Mouse (Mus musculus) frontal cortex, adult (tissue): ENCODE results near the gene Zfp553.
A peak's percentile ranks its signal among the peaks of the same experiment; 100 is the strongest.
"Not testable (repeated sequence)": the region's sequence is repeated elsewhere in the genome, so short reads cannot be mapped to it uniquely, and the experiment has no call there.

Experiments
- ATAC-seq: cut with Nextera tagmentation; 2 replicates; pipeline ENCODE4 v1.9.2; 2017; ENCODE audit warnings: mild to moderate bottlenecking, moderate library complexity, mixed read lengths; ENCODE audit not compliant: low TSS enrichment

Gene Zfp553

DNA sequence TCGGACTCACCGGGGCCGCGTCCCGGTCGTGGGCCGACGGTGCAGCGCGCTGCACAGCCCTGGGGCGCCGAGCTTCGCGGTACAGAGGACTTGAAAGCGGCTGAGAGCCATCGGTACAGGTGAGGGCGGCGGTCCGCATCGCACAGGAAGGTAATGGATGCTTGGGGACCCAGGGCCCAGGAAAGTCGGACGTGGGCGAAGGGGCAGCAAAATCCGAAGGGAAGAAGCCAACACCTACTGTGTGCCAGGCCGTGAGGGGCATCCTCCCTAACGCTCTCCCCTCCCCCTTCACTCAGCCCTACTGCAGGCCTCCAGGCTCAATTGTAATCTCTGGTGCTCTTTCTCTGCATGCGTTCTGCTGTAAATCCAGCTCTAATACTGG, 498 bp downstream of the Zfp553 start:
- peak; percentile 22 for ATAC-seq

DNA sequence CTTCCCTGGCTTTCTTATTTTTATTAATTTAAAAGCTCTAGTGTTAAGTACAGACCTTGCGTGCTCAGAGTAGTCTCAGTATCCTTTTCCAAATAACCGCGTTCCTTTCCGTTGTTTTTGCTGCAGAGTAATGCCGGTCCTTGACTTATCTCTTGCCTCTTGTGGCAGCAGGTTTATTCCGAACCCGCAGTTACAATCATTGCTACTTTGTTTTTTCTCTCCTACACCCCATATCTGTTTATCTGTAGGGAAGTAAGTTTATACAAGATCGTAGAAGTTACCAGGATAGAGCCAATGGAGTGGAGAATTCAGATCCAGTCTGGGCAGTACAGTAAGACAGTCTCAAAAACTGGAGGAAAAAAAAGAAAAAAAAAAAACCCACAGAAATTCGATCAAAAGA, 904 bp downstream of the Zfp553 start:
- ATAC-seq: no peak

DNA sequence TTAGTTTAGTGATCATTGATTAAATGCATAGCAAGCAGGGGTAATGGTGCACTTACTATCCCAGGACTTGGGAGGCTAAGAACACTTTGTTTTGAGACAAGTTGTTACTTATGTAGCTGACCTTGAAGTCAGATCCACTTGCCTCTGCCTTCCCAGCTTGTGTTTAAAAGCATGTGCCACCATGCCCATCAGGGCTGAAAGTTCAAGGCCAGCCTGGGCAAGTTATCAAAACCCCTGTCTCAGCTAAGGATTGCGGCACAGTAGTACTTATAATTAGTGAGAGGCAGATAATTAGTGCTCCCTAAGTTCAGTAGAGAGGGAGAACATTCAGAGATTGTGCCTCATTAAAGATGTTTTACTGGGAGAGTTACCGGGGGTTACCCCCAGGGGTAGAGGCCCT, 1.9 kb downstream of the Zfp553 start:
- ATAC-seq: no peak

GRCm38 (mm10) chr7:127243361-127243867, 10.6 kb downstream of the Zfp553 start:
- ATAC-seq: no peak

- peak; percentile 88 for ATAC-seq
Observed at GRCm38 (mm10) chr7:127243870-127244657, 11.2 kb downstream of the Zfp553 start, which contains the start of gene Zfp771. Gene Zfp771 (plus strand): TSS chr7:127244274.

DNA sequence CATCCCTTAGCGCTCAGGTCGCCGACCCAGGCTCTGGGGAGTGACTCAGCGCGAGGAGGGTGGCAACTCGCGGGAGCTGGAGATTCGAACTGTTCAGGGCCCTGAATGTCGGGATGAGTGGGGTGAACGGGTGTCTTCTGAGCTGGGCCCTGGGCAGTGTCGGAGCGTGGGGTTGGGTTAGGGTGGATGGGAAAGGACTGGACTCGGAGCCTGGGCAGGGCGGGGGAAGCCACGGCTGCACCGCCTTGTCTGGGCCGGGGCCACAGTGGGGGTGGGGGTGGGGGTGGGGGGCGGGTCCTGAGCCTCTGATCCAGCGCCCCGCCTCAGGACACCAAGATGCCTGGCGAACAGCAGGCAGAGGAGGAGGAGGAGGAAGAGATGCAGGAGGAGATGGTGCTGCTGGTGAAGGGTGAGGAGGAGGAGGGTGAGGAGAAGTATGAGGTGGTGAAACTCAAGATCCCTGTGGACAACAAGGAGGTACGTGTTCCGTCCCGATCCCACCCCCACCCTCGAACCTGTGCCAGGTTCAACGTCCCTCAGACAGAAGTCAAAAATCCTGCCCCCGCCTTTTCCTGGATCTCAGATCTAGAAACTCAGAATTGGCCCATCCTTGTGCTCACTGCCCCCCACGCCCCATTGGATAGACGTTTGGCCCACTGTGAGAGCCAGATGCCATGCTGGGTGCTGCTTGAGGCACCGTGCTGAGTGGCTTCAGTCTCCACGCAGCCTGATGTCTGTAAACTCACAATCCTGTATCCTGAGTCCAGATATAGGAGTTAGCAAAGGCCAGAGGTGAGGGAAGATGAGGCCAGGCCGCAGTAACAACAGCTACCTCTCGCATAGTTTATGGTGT, 12.0 kb downstream of the Zfp553 start:
- ATAC-seq: peak; percentile 41; the same call in 1 of the 2 replicates

GRCm38 (mm10) chr7:127250511-127250910, 17.6 kb downstream of the Zfp553 start:
- ATAC-seq: not testable (repeated sequence)

DNA sequence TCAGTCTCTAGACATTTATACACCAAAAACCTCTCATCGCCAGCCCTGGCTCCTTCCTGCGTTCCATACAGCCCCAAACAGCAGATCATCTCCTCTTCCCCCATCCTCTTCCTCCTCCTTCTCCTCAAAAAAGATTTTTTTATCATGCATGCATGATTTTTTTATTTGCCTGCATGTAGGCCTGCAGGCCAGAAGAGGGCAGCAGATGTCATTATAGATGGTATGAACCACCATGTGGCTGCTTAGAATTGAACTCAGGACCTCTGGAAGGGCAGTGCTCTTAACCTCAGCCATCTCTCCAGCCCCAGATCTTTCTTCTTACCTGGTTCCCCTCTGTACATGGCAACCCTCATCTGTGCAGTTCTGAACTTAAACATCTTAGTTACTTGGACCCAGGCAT, 19.6 kb downstream of the Zfp553 start:
- no peak for ATAC-seq

GRCm38 (mm10) chr7:127253341-127253740, 20.5 kb downstream of the Zfp553 start:
- ATAC-seq: no peak

DNA sequence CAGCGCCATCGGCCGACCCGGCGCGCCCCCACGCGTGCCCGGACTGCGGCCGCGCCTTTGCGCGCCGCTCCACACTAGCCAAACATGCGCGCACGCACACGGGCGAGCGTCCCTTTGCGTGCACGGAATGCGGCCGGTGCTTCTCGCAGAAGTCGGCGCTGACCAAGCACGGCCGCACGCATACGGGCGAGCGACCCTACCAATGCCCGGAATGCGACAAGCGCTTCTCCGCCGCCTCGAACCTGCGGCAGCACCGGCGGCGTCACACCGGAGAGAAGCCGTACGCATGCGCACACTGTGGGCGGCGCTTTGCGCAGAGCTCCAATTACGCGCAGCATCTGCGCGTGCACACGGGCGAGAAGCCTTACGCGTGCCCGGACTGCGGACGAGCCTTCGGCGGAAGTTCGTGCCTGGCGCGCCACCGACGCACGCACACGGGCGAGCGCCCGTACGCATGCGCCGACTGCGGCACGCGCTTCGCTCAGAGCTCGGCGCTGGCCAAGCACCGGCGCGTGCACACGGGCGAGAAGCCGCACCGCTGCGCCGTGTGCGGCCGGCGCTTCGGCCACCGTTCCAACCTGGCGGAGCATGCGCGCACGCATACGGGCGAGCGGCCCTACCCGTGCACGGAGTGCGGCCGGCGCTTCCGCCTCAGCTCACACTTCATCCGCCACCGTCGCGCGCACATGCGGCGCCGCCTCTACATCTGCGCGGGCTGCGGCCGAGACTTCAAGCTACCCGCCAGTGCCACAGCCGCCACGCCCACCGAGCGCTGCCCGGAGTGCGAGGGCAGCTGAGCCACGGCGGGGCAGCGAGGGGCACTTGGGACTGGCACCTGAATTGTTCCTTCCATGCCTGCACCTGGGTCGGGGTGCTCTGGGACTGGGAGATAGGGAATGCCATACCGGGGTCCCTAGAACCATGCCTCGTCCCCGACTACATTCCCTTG, 21.2 kb downstream of the Zfp553 start:
- ATAC-seq: peak; percentile 77

DNA sequence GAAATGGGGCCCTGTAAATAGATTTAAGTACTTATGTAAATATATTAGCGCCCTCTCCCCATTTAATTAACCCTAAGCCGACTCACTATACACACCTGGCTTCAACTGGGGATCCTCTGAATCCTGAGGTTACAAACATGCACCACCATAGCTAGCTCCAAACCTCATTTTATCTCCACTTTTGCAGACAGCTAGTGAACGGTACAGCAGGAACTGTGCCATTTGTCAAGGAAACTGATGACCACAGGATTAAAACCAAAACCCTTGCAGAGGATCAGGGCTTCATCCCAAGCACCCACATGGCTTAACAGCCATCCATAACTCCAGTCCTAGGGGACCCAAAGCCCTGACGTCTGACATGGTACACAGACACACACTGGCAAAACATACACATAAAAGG, 22.1 kb downstream of the Zfp553 start:
- no peak for ATAC-seq

DNA sequence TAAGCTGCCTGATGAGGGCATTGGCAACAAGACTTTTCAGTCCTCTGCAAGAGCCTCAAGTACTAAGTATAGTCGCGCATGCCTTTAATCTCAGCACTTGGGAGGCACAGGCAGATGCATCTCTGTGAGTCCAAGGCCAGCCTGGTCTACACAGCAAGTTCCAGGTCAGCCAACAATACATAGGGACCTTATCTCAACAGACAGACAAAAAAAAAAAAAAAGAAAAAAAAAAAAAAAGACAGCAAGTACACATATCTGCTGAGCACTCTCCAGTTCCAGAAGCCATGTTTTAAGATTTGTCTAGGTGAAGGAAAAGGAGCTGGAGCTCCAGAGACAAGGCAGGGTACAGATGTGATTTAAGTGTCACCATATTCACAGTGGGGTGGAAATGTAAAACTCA, 23.1 kb downstream of the Zfp553 start:
- no peak for ATAC-seq

DNA sequence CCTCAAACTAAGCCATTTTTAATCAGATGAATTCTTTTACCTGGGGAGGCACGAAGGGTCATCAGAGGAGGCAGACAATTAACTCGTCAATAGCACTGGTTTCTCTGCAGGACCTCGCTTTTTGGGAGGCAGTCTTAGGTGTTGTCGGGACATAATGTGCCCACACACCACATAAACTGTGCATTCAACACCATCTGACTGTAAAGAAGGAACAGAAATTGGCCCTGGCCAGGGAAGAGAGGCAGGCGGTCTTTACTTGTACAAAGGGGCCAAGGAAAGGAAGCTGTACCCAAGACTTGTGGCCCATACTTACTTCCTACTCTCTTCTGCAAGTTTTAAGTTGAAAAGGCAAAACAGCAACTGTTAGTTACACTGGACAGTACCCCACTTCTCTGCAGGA, 23.7 kb downstream of the Zfp553 start:
- ATAC-seq: no peak

GRCm38 (mm10) chr7:127259186-127259905, 26.5 kb downstream of the Zfp553 start:
- no peak for ATAC-seq

DNA sequence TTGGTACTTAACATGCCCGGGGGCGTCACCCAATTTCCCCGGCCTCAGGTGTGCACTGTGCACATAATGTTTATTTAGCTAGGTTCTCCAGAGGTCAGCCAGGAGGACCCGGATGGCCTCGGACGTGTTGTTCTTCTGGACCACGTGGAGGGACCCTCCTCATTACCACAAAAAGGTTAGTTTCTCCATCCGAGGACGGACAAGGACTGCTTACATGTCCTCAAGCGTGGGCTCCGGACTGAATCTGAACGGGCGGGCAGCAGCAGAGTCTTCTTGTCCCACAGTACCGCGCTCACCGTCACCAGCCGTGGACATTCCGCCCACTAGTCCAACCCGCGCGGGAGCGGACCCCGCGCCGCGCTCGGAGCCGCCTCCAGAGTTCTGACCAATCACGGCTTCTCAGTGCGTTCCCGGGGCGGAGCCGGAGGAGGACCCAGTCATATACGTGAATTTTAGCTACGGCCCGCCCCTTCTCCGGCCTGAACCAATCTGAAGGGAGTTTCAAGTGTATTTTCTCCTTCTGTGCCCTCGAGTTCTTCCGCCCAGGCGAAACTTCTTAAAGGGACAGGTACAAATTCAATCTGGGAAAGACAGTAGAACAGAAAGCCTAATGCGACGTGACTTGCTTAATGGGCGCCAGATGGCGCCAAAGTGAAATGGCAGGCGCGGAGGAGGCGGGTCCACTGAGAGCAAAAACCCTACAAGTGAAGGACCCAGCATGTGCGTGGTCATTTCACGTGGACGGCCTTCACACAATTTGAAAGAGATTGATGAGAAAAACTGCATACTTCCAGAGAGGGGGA, 27.6 kb downstream of the Zfp553 start, which contains the start of gene Dctpp1:
Dctpp1 (minus strand) TSS at position 401 of the 803 bp plus-strand sequence.
- peak; percentile 96 for ATAC-seq

DNA sequence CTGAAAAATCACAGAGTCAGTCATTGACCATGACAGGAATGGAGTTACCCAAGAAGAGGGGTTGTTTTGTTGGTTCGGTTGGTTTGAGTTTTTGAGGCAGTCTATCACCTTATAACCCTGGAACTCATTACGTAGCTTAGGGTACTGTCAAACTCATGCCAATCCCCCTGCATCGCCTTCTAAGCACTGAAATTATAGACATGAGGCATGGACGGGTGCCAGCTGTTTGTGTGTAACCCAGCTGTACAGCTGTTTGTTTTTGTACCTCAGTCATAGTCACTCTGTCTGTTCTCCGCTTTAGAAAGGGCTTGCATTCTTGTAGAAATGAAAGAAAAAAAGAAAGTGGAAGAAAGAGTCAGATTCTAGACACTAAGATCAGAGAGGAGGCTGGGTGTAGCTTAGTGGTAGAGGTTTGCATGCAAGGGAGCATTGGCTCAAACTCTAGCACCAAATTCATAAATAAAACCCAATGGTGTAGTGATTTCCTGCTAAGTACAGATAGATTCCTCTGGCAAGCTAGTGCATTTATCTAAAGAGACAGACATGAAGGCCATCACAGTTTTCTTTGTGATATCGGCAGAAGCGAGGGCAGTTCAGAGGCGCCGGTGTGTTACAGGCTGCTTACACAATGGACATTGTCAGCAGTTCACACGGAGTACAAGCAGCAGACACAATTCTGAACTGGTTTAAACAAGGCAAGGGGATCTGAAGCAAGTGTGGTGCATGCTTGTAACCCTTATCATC, 29.5 kb downstream of the Zfp553 start:
- ATAC-seq: no peak

DNA sequence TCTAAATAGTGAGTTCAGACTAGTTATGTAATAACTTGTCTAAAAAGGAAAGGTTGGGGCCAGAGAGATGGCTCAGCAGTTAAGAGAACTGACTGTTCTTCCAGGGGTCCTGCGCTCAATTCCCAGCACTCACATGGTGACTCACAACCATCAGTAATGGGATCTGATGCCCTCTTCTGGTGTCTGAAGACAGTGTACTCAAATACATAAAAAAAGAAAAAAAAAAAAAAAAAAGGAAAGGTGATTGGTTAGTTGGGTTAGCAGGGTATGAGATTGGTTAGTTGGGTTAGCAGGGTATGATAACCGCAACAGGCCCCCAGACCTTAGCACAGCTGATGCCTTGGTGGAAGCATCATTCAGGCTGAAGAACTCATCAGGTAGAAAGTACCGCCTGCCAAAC, 30.7 kb downstream of the Zfp553 start:
- ATAC-seq: no peak

DNA sequence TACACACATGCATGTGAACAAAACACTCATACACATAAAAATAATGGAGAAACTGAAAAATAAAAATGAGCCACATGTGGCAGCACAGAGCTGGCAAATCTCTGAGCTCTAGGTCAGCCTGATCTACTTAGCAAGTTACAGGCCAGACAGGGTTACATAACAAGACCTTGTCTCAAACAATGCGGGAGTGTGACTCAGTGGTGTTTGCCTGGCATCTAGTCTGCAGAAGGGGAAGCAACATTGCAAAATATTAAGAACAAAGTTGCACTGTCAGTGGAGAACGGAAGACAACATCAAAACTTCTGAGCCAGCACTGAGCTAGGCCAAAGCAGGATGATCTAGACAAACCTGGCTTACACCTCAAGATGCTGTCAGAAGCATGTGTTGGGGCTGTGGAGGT, 37.4 kb downstream of the Zfp553 start:
- ATAC-seq: no peak

GRCm38 (mm10) chr7:127270666-127271065, 37.8 kb downstream of the Zfp553 start:
- ATAC-seq: no peak
